Mouse (Mus musculus): ENCODE data around the gene Efhc1.

DNA sequence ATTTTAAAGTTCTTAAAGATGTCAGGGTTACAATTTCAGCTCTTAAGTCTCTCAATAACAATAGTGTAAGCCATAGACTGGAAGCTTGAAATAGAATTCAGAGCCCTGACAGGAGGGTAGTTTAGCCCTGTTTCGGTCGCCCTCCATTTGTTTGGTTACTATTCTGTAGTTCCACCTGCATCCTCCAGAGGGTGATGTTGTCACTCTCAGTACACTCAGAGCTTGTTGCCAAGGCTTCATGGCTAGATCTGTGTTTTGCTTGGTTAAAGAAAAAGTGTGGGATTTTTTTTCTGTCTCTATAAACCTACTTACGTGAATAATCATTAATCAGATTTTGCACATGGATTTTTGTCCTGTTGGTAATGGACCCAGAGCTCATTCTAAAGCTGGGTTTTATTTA is 12.4 kb upstream of the Efhc1 start:
- TF ChIP-seq CTCF (IDR thresholded peaks at IDR 0.05; ENCODE audit: borderline replicate concordance, insufficient read depth, low read length) (no peak; the same call in 1 of the 2 replicates), POLR2A (IDR thresholded peaks at IDR 0.05; ENCODE audit: low read depth, low read length) (no peak)
